In the genomic region with DNA sequence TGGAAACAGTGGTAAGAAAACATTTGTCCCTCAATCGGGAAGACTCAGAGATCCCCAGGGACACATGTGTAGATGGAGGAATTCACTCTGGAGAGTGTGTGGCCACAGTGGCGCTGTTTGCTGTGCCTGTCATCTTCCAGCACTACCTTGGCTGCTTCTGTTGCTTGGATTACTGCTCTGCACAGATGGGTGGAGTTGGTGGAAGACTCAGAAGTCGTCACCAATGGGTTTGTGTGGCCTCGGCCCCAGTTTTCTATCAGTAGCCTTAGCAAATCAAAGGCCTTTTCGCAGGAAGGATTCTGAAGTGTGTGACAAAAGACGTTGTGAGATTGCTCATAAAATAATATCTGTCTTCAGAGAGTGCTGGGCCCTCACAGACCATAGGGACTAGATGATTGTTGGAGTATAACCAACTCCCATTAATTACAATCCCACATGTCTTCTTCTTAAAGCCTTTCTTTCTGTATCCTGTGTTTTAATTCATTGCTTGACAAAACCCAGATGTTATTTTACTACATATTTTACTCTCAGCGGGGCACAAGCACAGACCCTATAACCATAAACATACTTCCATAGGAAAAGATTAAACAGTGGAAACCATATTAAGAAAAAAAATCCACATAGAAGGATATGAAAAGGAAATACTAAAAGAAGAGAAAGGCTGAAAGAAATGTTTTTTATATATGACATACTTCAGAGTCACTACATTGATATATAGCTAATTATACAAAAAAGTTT, we compare ENCODE assay signal across 10 mouse cellular contexts. TPM values are rescaled to one million over a fixed set of nuclear protein-coding genes. Genes with fewer than 3 reads are reported as not detected.
DNase-seq lines count a peak whose midpoint lies in the region; ATAC-seq lines count a peak whose summit lies in the region.
"Had no signal": no experiment of that assay in that cellular context is flagged by ENCODE, and none has a peak within 500 bp of the region (broad histone marks: within the 10 kb centered on the region; RNA-seq: fewer than 3 reads in every experiment).

No protein-coding gene starts in this region.

- H3K27me3 ChIP-seq in limb, embryonic 11.5 days (ENCODE audit: control insufficient read depth, insufficient read depth, low read length): no peaks in the 10 kb centered on the region
- no peaks in the 10 kb centered on the region for H3K27me3 ChIP-seq in limb, embryonic 10.5 days (ENCODE audit: low read depth, poor library complexity, severe bottlenecking)
- no peaks in the 10 kb centered on the region for H3K27me3 ChIP-seq in heart, embryonic 10.5 days (ENCODE audit: insufficient read depth, poor library complexity, severe bottlenecking)
- no peaks in the 10 kb centered on the region for H3K27me3 ChIP-seq in limb, embryonic 15.5 days
- H3K27me3 ChIP-seq: embryonic facial prominence, embryonic 15.5 days had no signal

- no peak for DNase-seq in limb, embryonic 11.5 days (ENCODE audit: low spot score)
- no peak for DNase-seq in limb, embryonic 10.5 days (ENCODE audit: low spot score)
- peak; percentile 24 for DNase-seq in embryo, embryonic 10.5 days (ENCODE audit: low spot score)
- no peak for DNase-seq in heart, embryonic 10.5 days (ENCODE audit: low spot score)
- DNase-seq in ovary, postnatal 10 days (ENCODE audit: low spot score): no peak
- no peak for DNase-seq in layer of hippocampus, postnatal 36 days
- DNase-seq: thymus, postnatal 14 days had no signal

- H3K4me1 ChIP-seq in limb, embryonic 11.5 days (ENCODE audit: control insufficient read depth, insufficient read depth, low read length): no peaks in the 10 kb centered on the region
- H3K4me1 ChIP-seq in limb, embryonic 10.5 days: peaks cover 8% of the 10 kb centered on the region
- peaks cover 10% of the 10 kb centered on the region for H3K4me1 ChIP-seq in heart, embryonic 10.5 days
- no peaks in the 10 kb centered on the region for H3K4me1 ChIP-seq in limb, embryonic 15.5 days
- H3K4me1 ChIP-seq: embryonic facial prominence, embryonic 15.5 days had no signal

- no peaks in the 10 kb centered on the region for H3K9me3 ChIP-seq in limb, embryonic 11.5 days (ENCODE audit: control insufficient read depth, low read length)
- H3K9me3 ChIP-seq in limb, embryonic 10.5 days (replicated peaks): no peaks in the 10 kb centered on the region
- no peaks in the 10 kb centered on the region for H3K9me3 ChIP-seq in heart, embryonic 10.5 days
- no peaks in the 10 kb centered on the region for H3K9me3 ChIP-seq in limb, embryonic 15.5 days
- H3K9me3 ChIP-seq: embryonic facial prominence, embryonic 15.5 days had no signal

- H3K27ac ChIP-seq in limb, embryonic 11.5 days (replicated peaks; ENCODE audit: low read depth, low read length): no peak overlapping the region
- no peak overlapping the region for H3K27ac ChIP-seq in limb, embryonic 10.5 days
- H3K27ac ChIP-seq in heart, embryonic 10.5 days: peak overlapping the region; percentile 62; the same call in 1 of the 2 replicates
- H3K27ac ChIP-seq in limb, embryonic 15.5 days: peak overlapping the region; percentile 23; the same call in 1 of the 2 replicates
- H3K27ac ChIP-seq: embryonic facial prominence, embryonic 15.5 days had no signal

- no peak overlapping the region for H3K9ac ChIP-seq in limb, embryonic 11.5 days (ENCODE audit: low read length)
- no peak overlapping the region for H3K9ac ChIP-seq in limb, embryonic 15.5 days
- H3K9ac ChIP-seq: embryonic facial prominence, embryonic 15.5 days had no signal

- peak; percentile 54; the same call in 1 of the 2 replicates for ATAC-seq in limb, embryonic 11.5 days (ENCODE audit: insufficient number of reproducible peaks, low FRiP score, low TSS enrichment, low read depth)
- ATAC-seq in limb, embryonic 15.5 days (ENCODE audit: insufficient number of reproducible peaks, low FRiP score, low TSS enrichment, low read depth): no peak

- WGBS in limb, embryonic 11.5 days: 66% methylated on average over 7 of the region's 7 CpGs
- WGBS in limb, embryonic 10.5 days: 67% methylated on average over 7 of the region's 7 CpGs
- 49% methylated on average over 7 of the region's 7 CpGs for WGBS in heart, embryonic 10.5 days
- WGBS in limb, embryonic 15.5 days: 44% methylated on average over 7 of the region's 7 CpGs

- H3K4me3 ChIP-seq in limb, embryonic 11.5 days (ENCODE audit: low read depth, low read length): no peak overlapping the region
- no peak overlapping the region for H3K4me3 ChIP-seq in limb, embryonic 10.5 days
- no peak overlapping the region for H3K4me3 ChIP-seq in heart, embryonic 10.5 days
- no peak overlapping the region for H3K4me3 ChIP-seq in limb, embryonic 15.5 days
- H3K4me3 ChIP-seq: embryonic facial prominence, embryonic 15.5 days had no signal

- H3K4me2 ChIP-seq in limb, embryonic 11.5 days (ENCODE audit: low read depth, severe bottlenecking): no peak overlapping the region
- H3K4me2 ChIP-seq in limb, embryonic 15.5 days: no peak overlapping the region
- H3K4me2 ChIP-seq: embryonic facial prominence, embryonic 15.5 days; midbrain, embryonic 11.5 days had no signal

- no peaks in the 10 kb centered on the region for H3K36me3 ChIP-seq in limb, embryonic 11.5 days (ENCODE audit: control insufficient read depth, insufficient read depth, low read length)
- no peaks in the 10 kb centered on the region for H3K36me3 ChIP-seq in limb, embryonic 10.5 days
- H3K36me3 ChIP-seq in heart, embryonic 10.5 days: no peaks in the 10 kb centered on the region
- no peaks in the 10 kb centered on the region for H3K36me3 ChIP-seq in limb, embryonic 15.5 days
- H3K36me3 ChIP-seq: embryonic facial prominence, embryonic 15.5 days had no signal

RNA-seq across cellular contexts. Expression of a gene that starts 48.4 kb away (rescaled TPM):
- polyA plus RNA-seq in limb, embryonic 11.5 days (2014; fragmentation: Nextera tagmentation; extraction: Ambion mirVana): 74.3 and 78.8 TPM in 2 replicates
- polyA plus RNA-seq in limb, embryonic 10.5 days (2016; fragmentation: Nextera tagmentation; extraction: Ambion mirVana): 35.6 and 68.9 TPM in 2 replicates
- 61.3 and 66.1 TPM in 2 replicates for polyA plus RNA-seq in heart, embryonic 10.5 days (2016; fragmentation: Nextera tagmentation; extraction: Ambion mirVana)
- 150 and 174 TPM in 2 replicates for polyA plus RNA-seq in limb, embryonic 15.5 days (2015; fragmentation: Nextera tagmentation; extraction: Ambion mirVana)
- 10 to 100 TPM; 20.7 to 24.3 TPM for total RNA-seq in layer of hippocampus, postnatal 36 days (2021)

Comparison
In these comparisons a context has a peak if more than half of its experiments do, and no peak if none do; other contexts are left out.
1. H3K27ac ChIP-seq: peak in heart, embryonic 10.5 days (single experiment) and limb, embryonic 15.5 days (single experiment); none in limb, embryonic 11.5 days (single experiment) and limb, embryonic 10.5 days (single experiment).